Mouse (Mus musculus) limb, embryonic 10.5 days (tissue): ENCODE results near the gene Cacna1g. TPM values are rescaled to one million over a fixed set of nuclear protein-coding genes. Genes with fewer than 3 reads are reported as not detected.
A peak's percentile ranks its signal among the peaks of the same experiment; 100 is the strongest.
"Not testable (repeated sequence)": the region's sequence is repeated elsewhere in the genome, so short reads cannot be mapped to it uniquely, and the experiment has no call there.

Experiments
- DNase-seq: peaks from one replicate; pipeline ENCODE4 v3.0.0-alpha.2; 2017; ENCODE audit warnings: low spot score
- H3K27ac ChIP-seq: fragments of 300-500 bp; sonication (generic); 2 replicates; pipeline ENCODE4 v1.5.1; 2016; ENCODE audit warnings: mild to moderate bottlenecking
- H3K27me3 ChIP-seq: fragments of 300-500 bp; sonication (generic); 2 replicates; pipeline ENCODE4 v1.6.1; 2016; ENCODE audit warnings: low read depth, mild to moderate bottlenecking; ENCODE audit not compliant: poor library complexity, severe bottlenecking
- H3K36me3 ChIP-seq: fragments of 300-500 bp; sonication (generic); 2 replicates; pipeline ENCODE4 v1.6.1; 2016; ENCODE audit warnings: mild to moderate bottlenecking, moderate library complexity
- H3K4me1 ChIP-seq: fragments of 300-500 bp; sonication (generic); 2 replicates; pipeline ENCODE4 v1.6.1; 2016
- H3K4me3 ChIP-seq: fragments of 300-500 bp; sonication (generic); 2 replicates; pipeline ENCODE4 v1.5.1; 2016; ENCODE audit warnings: mild to moderate bottlenecking, moderate library complexity
- H3K9me3 ChIP-seq: fragments of 300-500 bp; sonication (generic); replicated peaks from 2 replicates; pipeline ENCODE4 v1.6.1; 2016; ENCODE audit warnings: mild to moderate bottlenecking
- WGBS: fragments of 180-500 bp; shearing (Covaris S2); methylation state at CpG from one replicate; pipeline ENCODE4 v1.1.7; 2016; 5-methylcytosine and 5-hydroxymethylcytosine counted together
- polyA plus RNA-seq: library from polyadenylated mRNA; unstranded; fragments of >200 nt; fragmentation: Nextera tagmentation; extraction: Ambion mirVana; gene quantifications from 2 replicates; pipeline ENCODE4 v1.2.1, GENCODE M21; 2016

The Cacna1g gene
- polyA plus RNA-seq, 1 experiment from 2014 or later: 21.4 TPM

DNA sequence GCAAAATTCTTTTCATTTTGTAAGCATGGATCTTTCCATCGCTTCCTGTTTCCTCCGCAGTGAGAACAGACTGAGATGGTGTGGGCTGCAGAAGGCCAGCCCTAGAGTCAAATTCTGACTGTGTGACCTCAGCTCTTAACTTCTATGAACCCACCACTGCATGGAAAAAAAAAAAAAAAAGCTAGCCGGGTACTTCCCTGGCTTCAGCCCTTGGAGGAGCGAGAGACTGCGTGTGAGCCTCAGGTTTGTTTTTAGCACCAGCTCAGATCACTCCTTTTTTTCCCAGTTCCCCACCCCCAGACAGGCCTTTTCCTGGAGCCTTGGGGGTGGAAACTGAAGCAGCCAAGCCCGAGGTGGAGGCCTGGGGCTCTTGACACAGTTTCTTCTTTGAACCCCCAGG is 68.7 kb downstream of the Cacna1g start:
- 52% methylated on average over 6 of the region's 6 CpGs for WGBS
- no peaks in the 10 kb centered on the region for H3K9me3 ChIP-seq
- peaks cover 53% of the 10 kb centered on the region for H3K4me1 ChIP-seq

DNA sequence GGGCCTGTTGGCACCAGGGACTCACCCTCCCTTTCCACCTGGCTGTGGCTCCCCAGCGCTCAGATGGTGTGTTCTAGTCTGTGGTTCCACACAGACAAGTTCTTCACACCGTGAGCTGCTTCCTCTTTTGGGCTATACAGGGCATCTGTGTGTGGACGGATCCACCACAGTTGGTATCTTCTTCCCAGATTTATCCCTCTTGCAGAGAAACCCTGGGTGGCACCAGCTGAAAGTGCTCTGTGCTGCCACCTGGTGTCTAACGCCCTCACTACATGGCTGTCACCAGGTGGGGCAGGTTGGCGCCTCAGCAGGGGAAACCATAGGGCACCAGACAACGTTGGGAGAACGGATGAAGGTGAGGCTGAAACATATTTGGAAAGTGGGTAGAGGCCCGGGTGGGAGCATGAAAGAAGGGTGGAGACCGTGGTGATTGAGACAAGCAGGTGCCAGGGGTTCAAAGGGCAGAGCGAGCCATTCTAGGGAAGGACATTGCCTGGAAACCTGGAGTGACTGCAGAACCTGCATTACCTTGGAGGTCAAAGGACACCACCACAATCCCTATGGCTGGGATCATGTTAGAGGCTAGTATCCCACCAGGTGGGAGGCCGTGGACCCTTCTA is 69.2 kb downstream of the Cacna1g start:
- Histone ChIP-seq H3K4me3 (no peak overlapping the region), H3K36me3 (peaks cover 12% of the 10 kb centered on the region), H3K27ac (no peak overlapping the region), H3K27me3 (peaks cover 20% of the 10 kb centered on the region), H3K9me3 (no peaks in the 10 kb centered on the region), H3K4me1 (peaks cover 50% of the 10 kb centered on the region)
- 23% methylated on average over 11 of the region's 11 CpGs for WGBS
- DNase-seq: peak; percentile 86

More for the DNA sequence above, 68.7 kb downstream of the Cacna1g start:
- H3K27ac ChIP-seq: no peak overlapping the region
- DNase-seq: no peak
- H3K36me3 ChIP-seq: peaks cover 18% of the 10 kb centered on the region
- peaks cover 20% of the 10 kb centered on the region for H3K27me3 ChIP-seq
- H3K4me3 ChIP-seq: no peak overlapping the region

DNA sequence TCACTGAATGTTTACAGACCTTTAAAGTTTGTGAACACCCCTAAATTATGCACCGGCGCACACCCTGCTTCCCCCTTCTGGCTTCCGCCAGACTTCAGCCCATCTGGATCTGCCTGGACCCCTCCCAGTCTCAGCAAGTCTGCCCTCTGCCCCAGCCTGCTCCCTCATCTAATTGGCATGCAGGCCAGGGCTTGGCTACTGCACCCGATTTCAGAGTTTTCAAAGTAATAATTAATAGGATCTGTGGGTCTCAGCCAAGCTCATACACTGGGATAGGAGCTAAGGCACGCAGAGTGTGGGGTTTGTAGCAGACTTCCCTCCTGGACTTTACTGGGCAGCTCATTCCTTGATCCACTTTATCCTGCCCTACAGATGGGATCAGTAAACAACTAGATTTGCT is 69.8 kb downstream of the Cacna1g start:
- H3K4me1 ChIP-seq: peaks cover 44% of the 10 kb centered on the region
- peaks cover 18% of the 10 kb centered on the region for H3K27me3 ChIP-seq
- H3K27ac ChIP-seq: 0 out of 2 replicates have a peak overlapping the region, but pooled peaks have one; percentile 1
- WGBS: 62% methylated on average over 5 of the region's 5 CpGs
- H3K4me3 ChIP-seq: no peak overlapping the region
- DNase-seq: no peak
- peaks cover 6% of the 10 kb centered on the region for H3K36me3 ChIP-seq
- no peaks in the 10 kb centered on the region for H3K9me3 ChIP-seq

DNA sequence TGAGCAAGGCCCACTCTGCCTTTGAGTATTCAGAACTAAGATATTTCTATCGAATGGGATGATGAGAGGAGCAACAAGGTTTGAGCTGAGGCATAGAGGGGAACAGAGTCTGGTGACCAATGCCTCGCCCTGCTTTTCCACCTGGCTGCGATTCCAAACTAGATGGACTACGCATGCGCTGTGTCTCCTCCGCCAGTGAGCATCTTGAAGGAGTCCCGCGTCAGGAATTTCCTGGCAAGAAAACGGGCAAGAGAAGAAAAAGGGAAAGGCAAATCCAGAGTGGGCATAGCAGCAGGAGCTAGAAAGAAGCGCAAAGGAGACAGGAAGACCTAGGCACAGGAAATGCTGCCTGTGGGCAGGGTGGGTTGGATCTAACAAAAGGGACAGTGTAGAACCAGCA is 70.2 kb downstream of the Cacna1g start:
- H3K4me1 ChIP-seq: peaks cover 41% of the 10 kb centered on the region
- no peak overlapping the region for H3K4me3 ChIP-seq
- WGBS: 77% methylated on average over 10 of the region's 10 CpGs
- no peak for DNase-seq
- H3K27ac ChIP-seq: 0 out of 2 replicates have a peak overlapping the region, but pooled peaks have one; percentile 1
- H3K36me3 ChIP-seq: peaks cover 2% of the 10 kb centered on the region
- H3K9me3 ChIP-seq: no peaks in the 10 kb centered on the region
- 0 out of 2 replicates have a peak, but pooled peaks cover 14% of the 10 kb centered on the region for H3K27me3 ChIP-seq

DNA sequence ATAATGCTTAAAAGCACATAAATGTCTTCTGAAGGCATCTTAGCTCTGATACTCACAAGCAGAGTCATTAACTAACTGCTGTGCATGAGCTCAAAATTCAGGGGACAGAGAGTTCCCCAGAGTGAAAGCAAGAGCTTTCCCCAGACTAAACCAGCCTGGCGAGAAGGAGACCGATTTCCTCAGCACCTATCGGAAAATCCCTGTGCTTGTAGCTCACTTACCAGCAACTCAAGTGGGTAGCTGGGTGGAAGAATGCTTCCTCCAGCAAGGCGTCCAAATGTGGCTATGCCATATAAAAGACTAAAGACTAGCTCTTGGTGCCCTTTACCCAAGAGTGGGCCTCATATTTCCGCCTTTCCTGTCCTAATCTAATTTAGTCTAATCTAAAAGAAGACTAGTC is 71.3 kb downstream of the Cacna1g start:
- H3K4me3 ChIP-seq: no peak overlapping the region
- H3K4me1 ChIP-seq: peaks cover 36% of the 10 kb centered on the region
- no peak overlapping the region for H3K27ac ChIP-seq
- no peaks in the 10 kb centered on the region for H3K9me3 ChIP-seq
- 0 out of 2 replicates have a peak, but pooled peaks cover 14% of the 10 kb centered on the region for H3K27me3 ChIP-seq
- no peak for DNase-seq
- 89% methylated on average over 5 of the region's 5 CpGs for WGBS
- no peaks in the 10 kb centered on the region for H3K36me3 ChIP-seq

DNA sequence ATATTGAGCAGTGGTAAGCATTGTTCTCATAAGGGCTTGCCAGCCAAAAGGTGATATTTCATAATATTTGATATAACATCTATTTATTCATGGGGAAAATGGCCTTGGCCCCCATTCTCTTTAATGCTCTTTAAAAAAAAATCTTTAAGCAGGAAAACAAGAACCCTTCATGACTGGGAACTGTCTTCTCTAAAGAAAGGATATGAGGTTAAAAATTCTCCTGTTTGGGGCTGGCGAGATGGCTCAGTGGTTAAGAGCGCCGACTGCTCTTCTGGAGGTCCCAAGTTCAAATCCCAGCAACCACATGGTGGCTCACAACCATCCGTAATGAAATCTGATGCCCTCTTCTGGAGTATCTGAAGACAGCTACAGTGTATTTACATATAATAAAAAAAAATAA is 72.0 kb downstream of the Cacna1g start:
- Histone ChIP-seq H3K4me1 (peaks cover 29% of the 10 kb centered on the region), H3K27me3 (0 out of 2 replicates have a peak, but pooled peaks cover 14% of the 10 kb centered on the region)
- not testable (repeated sequence) for DNase-seq, H3K4me3 ChIP-seq, H3K36me3 ChIP-seq, H3K27ac ChIP-seq, H3K9me3 ChIP-seq
- WGBS: 91% methylated on average over 4 of the region's 4 CpGs

DNA sequence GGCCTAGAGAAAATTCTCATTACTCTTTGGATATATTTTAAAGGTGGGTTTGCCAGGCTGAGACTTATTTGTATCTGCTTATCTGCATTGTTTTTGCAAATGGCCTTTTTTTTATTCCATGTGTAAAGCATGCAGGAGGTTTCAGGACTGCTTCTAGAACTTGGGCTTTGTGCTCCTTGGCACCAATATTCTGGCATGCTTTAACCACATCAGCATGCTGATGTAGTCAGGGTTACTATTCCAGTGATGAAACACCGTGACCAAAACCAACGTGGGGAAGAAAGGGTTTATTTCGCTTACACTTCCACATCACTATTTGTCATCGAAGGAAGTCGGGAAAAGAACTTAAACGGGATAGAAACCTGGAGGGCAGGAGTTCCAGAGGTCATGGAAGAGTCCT is 73.0 kb downstream of the Cacna1g start:
- 0 out of 2 replicates have a peak, but pooled peaks cover 6% of the 10 kb centered on the region for H3K27me3 ChIP-seq
- H3K4me3 ChIP-seq: no peak overlapping the region
- DNase-seq: no peak
- H3K27ac ChIP-seq: no peak overlapping the region
- H3K4me1 ChIP-seq: peaks cover 25% of the 10 kb centered on the region
- H3K36me3 ChIP-seq: no peaks in the 10 kb centered on the region
- H3K9me3 ChIP-seq: no peaks in the 10 kb centered on the region
- 76% methylated on average over 6 of the region's 6 CpGs for WGBS

DNA sequence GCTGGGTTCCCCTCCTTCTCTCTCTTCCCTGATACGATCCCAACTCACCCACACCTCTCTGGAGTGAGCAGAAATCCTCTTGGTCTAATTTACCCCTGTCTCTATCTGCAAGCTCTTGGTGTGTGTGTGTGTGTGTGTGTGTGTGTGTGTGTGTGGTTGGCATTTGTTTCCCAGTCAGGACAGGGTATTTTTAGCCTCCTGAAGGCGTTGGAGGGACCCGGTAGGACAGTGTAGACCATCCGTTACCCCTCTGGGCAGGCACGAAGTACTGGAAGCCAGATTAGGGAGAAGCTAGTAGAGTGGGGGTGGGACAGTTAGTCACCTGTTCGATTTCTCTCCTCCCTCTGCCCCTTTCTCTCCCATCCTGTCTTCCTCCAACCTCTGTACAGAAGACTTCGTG is 79.9 kb downstream of the Cacna1g start:
- DNase-seq: no peak
- Histone ChIP-seq H3K27me3 (peaks cover 41% of the 10 kb centered on the region), H3K27ac (no peak overlapping the region), H3K36me3 (no peaks in the 10 kb centered on the region), H3K9me3 (no peaks in the 10 kb centered on the region), H3K4me1 (peaks cover 9% of the 10 kb centered on the region), H3K4me3 (no peak overlapping the region)
- WGBS: 89% methylated on average over 7 of the region's 7 CpGs

DNA sequence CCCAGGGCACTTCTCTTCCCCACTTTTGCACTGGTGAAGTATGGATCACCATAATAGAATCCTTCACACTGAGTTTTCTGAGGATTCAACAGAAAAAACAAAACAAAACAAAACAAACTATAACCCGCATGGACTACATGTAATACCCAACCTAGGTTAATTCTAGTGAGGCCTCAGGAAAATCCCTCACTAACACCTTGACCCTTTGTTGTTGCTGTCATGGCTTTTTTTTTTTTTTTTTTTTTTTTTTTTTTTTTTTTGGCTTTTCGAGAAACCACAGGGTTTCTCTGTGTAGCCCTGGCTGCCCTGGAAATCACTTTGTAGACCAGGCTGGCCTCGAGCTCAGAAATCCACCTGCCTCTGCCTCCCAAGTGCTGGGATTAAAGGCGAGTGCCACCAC is 80.5 kb downstream of the Cacna1g start:
- DNase-seq, H3K4me3 ChIP-seq, H3K27ac ChIP-seq, H3K9me3 ChIP-seq, H3K4me1 ChIP-seq, H3K36me3 ChIP-seq: not testable (repeated sequence)
- peaks cover 41% of the 10 kb centered on the region for H3K27me3 ChIP-seq
- WGBS: 88% methylated on average over 4 of the region's 4 CpGs

DNA sequence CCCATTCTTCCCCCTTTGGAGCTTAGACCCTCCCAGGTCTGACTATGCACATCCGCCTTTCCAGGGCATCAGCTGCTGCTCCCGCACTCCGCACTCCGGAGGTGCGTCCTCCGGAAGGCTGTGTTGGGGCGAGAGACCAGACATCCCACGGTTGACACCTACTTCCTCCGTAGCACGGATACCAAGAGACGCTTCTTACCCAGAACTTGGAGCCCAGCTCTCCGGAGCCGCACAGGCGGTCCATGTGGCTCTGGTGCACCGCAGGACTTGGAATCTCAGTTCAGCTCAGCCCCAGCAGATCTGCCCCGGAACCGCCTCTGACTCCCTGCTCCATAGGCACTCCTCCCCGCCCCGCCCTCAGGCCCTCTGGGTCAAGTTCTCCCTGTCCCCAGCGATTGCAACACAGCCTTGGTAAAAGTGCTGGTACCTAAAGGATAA is 81.3 kb downstream of the Cacna1g start, which contains the start of gene Abcc3:
Gene Abcc3, minus strand, starts transcription at position 326 of the 438 bp plus-strand sequence.
- DNase-seq: peak; percentile 53
- no peaks in the 10 kb centered on the region for H3K9me3 ChIP-seq
- peaks cover 41% of the 10 kb centered on the region for H3K27me3 ChIP-seq
- peak within 1 kb of the TSS; percentile 61 for H3K27ac ChIP-seq
- no peaks in the 10 kb centered on the region for H3K36me3 ChIP-seq
- 5% methylated on average over 20 of the region's 20 CpGs for WGBS
- peaks cover 14% of the 10 kb centered on the region for H3K4me1 ChIP-seq
- H3K4me3 ChIP-seq: peak within 1 kb of the TSS; percentile 46

DNA sequence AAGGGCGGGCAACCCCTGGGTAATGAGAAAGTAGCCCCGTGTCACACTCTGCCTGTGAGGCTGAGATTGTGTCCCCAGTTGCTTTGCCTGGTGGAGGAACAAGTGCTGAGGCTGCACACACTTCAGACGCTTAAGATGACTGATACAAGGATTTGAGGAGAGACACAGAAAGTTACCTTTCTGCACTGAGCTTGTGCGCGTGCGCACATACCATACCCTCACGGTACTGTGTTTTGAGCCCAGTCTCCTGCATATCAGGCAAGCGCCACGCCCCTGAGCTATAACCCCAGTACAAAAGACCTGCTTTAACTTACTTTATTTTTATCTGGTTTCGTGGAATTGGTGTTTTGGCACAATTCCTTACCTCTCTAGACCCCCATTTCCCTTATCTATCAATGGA is 82.3 kb downstream of the Cacna1g start:
- WGBS: 90% methylated on average over 10 of the region's 10 CpGs
- H3K4me1 ChIP-seq: peaks cover 17% of the 10 kb centered on the region
- no peaks in the 10 kb centered on the region for H3K36me3 ChIP-seq
- H3K9me3 ChIP-seq: no peaks in the 10 kb centered on the region
- H3K4me3 ChIP-seq: no peak overlapping the region
- no peak overlapping the region for H3K27ac ChIP-seq
- H3K27me3 ChIP-seq: peaks cover 41% of the 10 kb centered on the region
- DNase-seq: no peak

DNA sequence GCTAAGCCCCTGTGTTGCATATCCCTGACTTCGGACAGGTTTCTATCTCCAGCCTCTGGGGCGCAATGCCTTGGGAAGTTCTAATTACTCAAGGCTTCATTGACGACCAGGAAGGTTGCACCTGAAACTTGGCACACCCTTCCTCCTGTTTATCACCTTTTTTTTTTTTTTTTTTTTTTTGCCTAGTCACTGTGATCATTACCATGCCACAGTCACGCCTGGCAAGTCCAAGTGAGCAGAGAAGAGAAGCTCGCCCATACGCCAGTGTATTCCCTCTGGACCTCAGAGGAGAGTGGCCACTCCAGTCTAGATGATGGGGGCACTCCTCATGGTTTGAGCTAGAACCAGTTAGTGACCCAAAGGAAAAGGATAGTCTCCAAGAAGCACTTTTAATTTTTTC is 83.2 kb downstream of the Cacna1g start:
- DNase-seq: no peak
- H3K4me1 ChIP-seq: peaks cover 26% of the 10 kb centered on the region
- H3K27ac ChIP-seq: no peak overlapping the region
- H3K27me3 ChIP-seq: peaks cover 41% of the 10 kb centered on the region
- no peaks in the 10 kb centered on the region for H3K36me3 ChIP-seq
- no peaks in the 10 kb centered on the region for H3K9me3 ChIP-seq
- 90% methylated on average over 6 of the region's 6 CpGs for WGBS
- H3K4me3 ChIP-seq: no peak overlapping the region

DNA sequence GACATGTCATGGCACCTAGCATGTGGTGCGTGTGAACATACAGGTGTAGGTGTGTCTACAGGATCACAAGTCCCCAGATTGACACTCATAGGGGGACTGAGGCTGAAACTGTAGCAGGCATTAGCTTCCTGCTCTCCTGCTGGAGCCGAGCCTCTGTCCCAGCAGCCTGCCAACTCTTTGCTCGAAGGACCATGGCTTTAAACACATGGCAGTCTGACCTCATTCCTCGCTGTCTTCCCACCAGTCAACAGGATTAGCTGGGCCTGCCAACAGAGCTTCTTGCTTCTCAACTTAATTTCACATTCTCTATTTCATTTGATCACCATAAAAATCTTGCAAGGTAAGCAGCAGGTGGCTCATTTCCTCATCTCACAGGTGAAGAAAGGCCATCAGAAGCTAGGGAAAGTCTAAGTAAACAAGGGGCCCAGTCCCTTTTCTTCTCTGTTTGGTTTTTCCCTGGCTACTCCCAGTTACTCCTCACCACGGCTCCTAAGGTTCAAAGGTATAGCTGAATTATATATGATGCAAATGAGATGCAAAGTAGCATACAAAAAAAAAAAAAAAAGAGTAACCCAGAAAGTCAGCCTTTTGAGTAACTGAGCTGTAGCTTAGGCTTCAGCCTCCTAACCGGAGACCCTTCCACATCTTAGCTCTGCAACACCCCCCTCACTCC is 84.1 kb downstream of the Cacna1g start:
- Histone ChIP-seq H3K4me3 (no peak overlapping the region), H3K4me1 (peaks cover 35% of the 10 kb centered on the region), H3K9me3 (no peaks in the 10 kb centered on the region), H3K27ac (no peak overlapping the region), H3K36me3 (no peaks in the 10 kb centered on the region), H3K27me3 (peaks cover 36% of the 10 kb centered on the region)
- 71% methylated on average over 6 of the region's 6 CpGs for WGBS
- no peak for DNase-seq
